Mouse (Mus musculus): ENCODE data around the gene Zbtb20. TPM values are rescaled to one million over a fixed set of nuclear protein-coding genes. Genes with fewer than 3 reads are reported as not detected.

Zbtb20 gene
- 19.0 and 21.1 TPM in 2 replicates for polyA plus RNA-seq (2012; rRNA removed)

DNA sequence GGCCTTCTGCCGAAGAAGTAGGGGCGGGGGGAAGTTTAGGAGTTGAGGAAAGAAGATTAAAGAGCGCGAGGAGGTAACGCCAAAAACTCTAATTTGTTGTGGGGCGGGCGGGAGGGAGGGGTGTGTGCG is at the start of gene Zbtb20:
Gene Zbtb20 (plus strand): TSS at position 30 of the 129 bp plus-strand sequence.
- no peak for DNase-seq (ENCODE audit: extremely low spot score in 1 of 2, low spot score in 1 of 2)

DNA sequence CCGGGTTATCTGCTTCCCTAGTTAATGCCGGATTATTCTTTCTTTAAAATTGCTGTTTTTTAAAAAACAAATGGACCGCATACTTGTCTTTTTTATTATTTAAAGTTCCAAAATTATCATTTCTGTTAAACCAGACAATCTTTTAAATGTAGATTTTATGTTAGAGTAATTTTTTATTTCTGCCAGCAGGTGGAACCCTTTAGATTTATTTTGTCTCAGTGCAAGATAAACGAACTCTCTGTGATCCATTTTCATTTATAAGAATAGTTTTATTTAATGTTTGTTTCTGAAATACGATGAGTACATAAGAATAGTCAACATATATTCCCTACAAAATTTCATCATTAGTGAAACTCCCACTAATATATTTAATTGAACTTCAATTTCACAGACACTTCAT is 39.7 kb upstream of the Zbtb20 start:
- DNase-seq (ENCODE audit: extremely low spot score in 1 of 2, low spot score in 1 of 2), result peak in 1 of 2 experiments; percentile 45

DNA sequence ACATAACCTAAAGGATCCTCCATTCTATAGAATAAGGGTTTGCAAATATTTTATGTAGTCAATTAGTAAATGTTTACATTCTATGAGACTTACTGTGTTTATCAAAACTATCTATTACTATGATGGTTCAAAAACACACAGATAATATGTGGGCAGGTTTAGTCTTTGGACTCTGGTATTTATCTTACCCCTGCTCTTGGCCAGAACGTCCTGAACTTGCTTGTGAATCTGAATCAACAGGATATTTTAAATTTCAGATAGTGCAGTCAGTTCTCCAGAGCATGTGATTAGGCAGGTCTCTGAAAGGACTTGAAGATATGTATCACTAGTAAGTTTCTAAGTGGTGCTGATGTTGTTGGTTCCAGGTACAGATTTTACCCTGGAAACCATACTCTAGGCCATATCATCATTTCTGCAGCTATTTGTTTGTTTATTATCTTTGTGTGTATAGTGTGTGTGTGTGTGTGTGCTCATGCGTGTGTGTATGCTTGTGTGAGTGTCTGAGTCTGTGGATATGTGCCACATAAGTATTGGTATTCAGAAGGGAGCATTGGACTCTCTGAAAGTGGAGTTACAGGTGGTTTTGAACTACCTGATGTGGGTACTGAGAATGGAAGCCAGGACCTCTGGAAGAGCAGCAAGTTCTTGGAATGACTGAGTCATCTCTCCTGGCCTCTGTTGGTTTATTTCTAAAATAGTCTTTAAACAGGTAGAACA is 39.1 kb upstream of the Zbtb20 start:
- DNase-seq (ENCODE audit: extremely low spot score in 1 of 2, low spot score in 1 of 2), result no peak

DNA sequence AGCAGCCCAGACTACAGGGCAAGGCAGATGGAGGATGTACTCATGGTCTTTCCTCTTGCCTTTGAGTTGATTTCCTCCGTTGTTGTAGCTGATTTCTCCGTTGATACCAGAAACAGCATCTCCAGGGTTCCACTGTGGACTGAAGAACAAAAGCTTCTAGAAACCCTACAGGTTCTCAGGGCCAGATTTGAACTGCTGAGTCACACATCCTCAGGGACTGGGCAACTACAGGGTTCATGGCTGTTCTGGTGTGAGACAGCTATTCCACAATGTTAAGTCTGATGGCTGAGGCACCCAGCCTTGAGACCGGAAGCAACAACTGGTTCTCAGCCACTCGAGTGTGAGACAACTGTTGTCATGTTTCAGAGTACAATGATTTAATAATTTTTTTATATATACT is 37.5 kb upstream of the Zbtb20 start:
- DNase-seq (ENCODE audit: extremely low spot score in 1 of 2, low spot score in 1 of 2), result no peak

DNA sequence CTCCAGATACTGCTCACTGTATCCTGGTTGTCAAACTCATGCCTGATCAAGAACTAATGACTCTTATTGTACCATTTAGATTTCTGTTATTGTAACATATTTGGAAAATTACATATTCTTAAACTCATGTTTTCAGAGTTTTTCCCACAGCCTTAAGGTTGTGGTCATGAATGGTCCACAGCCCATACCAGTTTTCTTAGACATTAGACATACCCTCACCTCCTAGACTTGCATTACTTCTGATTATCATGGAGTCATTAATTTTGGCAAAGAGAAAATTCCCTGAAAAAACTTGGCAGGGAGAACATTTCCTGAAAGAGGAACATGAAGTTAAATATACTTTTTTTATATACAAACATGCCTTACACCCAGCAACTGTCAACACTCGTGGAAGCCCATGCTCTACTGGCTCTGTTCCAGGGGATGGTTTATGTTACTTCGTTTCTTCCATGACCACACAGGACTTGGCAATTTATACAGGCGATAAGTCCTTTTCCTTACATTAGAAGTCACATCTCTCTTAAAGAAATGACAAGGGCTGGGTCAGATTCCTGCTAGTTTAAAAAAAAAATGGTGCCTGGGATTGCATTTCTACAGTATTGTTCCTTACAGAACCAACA is 18.0 kb upstream of the Zbtb20 start:
- no peak for DNase-seq (ENCODE audit: extremely low spot score in 1 of 2, low spot score in 1 of 2)

DNA sequence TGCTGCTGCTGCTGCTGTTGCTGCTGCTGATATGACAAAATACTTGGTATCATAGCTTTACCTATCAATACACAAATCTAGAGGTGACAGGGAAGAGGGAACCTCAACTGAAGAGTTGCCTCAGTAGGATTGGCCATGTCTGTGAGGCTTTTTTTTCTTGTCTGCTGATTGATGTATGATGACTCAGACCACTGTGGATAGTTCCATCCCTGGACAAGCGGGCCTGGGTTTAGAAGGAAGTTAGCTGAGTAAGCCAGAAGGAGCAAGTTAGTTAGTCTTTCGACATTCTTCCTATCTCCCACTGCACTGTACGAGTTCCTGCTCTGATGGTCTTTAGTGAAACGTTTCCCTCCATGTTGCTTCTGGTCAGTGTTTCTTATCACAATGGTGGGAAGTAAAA is 16.4 kb upstream of the Zbtb20 start:
- DNase-seq (ENCODE audit: extremely low spot score in 1 of 2, low spot score in 1 of 2), result no peak

DNA sequence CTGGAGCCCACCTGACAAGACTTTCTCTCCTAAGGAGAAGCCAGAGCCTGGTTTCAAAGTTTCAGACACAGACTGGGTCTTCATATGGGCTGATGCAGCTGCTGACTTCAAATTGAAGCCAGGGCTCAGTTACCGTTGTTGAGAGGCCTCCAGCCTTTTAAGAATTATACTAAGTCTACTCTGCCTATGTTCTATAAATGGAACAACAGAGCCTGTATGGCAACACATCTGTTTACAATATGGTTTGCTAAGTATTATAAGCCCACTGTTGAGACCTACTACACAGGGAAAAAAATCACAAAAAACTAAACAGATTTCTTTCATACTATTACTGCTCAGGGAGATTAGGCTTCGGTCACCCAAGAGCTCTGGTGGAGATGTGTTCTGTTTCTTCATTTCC is 12.4 kb upstream of the Zbtb20 start:
- DNase-seq (ENCODE audit: extremely low spot score in 1 of 2, low spot score in 1 of 2), result no peak

DNA sequence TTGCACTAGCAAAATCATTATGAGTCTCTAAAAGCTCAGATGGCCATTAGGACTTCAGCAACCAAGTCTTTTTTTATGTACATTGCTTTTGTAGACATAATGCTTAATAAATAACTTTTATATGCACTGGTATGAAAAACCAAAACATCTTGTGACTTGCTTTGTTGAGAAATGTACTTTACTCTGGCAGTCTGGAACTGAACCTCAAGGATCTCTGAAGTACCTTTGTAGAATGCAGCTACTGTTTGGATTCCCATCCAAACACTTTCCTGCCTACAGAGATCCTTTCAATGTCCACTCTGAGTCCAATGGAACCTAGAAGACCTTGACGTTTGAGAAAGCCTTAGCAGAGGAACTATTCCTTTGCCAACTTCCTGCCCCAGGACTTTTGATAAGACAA is 9.6 kb upstream of the Zbtb20 start:
- no peak for DNase-seq (ENCODE audit: extremely low spot score in 1 of 2, low spot score in 1 of 2)

DNA sequence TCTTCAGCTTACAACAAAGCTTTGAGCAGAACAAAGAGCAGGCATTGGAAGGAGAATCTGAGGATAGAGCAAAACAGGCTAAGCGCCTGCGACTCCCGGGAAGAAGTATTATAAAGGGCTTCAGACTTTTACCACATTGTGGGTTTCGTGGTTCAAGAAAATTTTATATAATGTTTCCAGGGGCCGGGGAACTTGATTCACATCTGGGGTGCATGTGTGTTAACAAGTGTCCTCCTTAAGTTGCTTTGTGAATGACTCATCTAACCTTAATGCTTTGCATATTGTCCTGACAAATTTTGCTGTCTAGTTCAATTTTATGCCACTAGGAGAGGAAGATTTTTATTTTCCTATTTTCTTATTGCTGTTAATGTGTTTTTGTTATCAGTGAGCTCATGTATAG is 3.6 kb upstream of the Zbtb20 start:
- no peak for DNase-seq (ENCODE audit: extremely low spot score in 1 of 2, low spot score in 1 of 2)

DNA sequence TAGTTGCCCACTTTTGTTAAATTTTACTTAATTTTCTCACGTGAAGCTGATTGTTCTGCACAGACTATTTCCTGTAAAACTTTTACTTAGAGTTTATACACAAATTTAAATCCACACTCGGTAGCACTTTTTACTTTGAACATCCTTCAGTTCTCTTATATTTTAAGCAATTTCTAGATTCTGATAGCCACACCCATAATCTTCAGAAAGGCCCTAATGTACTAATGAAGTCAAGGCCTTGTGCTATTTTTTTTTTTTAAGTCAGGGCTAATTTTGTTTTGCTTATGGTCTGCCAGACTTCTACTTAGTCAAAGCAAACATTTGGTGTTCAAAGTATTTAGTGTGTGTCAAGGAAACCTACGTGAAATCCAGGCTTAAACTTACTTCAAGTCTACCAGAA is 1.7 kb upstream of the Zbtb20 start:
- DNase-seq (ENCODE audit: extremely low spot score in 1 of 2, low spot score in 1 of 2), result no peak

DNA sequence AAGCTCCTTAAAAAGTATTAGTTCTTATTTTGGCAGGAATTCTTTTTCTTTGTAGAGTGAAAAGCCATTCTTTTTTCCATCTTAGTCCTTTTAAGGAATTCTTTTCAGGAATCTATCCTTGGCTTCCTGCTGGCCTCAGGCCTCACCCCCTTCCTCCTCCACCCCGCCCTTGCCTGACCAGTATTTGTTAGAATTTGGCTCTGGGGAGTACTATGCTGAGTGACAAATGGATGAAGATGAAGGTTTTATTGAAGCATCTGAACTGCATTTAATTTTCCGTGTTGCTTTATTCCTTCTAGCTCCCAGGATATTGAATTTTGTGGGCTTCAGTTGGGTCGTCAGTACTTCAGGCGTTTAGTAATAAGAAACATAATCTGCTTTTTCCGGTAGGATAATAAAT is 1.2 kb upstream of the Zbtb20 start:
- DNase-seq (ENCODE audit: extremely low spot score in 1 of 2, low spot score in 1 of 2), result no peak

DNA sequence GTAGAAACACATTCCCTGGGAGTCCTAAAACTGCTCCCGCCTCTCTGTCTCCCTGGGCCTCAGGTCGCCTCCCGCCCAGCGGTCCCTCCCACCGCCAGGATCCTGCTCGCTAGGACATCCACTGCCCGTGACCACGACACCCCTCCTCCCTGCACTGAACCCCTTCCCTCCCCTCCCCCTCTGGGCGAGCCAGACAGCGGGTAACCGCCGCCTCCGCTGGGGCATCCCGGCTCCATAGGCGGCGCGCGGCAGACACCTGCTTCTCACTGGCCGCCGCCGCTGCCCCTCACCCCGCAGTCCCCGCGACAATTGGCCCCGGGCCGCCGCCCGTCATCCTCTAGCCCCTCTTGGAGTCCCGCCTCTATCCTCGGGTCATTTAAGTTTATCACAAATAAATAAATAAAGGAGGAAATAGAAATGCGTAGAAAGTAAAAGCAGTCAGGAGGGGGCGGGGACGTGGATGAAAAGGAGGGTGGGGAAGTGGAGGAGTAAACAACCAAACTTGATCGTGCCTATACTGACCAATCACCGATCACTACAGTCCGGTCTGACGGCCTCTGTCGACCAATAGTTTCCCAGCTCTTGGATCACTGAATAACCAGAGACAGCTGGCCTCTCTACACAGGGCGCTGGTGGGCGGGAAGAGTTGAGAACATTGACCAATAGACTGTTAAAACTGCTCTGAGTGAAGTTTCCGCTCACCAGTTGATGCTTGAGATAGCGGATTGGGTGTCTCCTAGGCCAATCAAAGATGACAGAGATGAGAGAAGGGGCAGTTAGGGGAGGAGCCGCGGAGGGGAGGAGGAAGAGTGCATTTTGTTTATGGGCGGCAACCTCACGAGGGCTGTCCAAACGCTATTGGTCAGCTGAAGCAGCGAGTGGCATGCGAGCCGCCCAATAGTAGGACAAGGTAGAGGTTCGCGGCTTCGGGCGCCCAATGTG is 500 bp upstream of the Zbtb20 start:
- DNase-seq (ENCODE audit: extremely low spot score in 1 of 2, low spot score in 1 of 2), result peak; percentile 99 to 100

DNA sequence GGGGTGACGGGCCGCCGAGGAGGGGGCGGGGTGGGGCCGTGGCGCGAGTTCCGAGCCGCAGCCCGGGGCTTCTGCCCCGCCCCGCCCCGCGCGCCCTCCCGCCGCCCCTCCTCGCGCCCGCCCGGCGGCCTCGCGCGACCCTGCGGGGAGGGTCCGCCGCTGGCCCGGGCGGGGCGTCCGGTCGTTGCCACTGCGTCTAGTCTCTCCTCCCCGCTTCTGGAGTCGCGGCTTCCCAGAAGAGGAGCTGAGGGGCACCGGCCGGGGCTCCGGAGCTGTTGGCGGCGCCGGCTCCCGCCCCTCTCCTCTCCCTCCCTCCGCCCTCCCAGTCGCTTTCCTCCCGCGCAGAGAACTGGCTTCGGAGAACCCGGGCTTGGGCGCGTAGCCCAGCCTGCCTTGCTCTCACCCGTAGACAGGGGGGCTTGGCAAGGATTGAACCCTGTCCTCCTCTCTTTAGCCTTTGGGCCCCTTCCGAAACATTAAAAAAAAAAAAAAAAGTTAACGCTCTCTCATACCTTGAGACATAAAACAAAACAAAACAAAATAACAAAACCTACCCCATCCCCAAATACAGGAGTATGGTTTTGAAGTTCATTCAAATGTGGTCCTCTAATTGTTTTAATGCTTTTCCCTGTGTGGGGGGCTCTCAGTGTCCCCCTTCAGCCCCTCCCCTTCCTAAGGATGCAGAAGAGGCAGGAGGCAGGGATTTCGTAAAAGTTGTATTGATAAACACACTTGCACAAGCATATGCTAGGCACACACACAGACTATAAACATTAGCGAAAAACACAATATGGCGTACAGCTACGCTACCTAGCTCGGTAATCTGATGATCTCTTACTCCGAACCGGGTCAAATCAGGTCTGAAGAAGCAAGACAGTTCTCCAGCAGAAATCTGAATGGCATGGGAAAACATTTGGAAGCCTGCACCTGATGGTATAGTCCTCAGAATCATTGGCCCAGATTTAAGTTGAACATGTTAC is 630 bp downstream of the Zbtb20 start:
- DNase-seq (ENCODE audit: extremely low spot score in 1 of 2, low spot score in 1 of 2), result peak; percentile 19 to 43

DNA sequence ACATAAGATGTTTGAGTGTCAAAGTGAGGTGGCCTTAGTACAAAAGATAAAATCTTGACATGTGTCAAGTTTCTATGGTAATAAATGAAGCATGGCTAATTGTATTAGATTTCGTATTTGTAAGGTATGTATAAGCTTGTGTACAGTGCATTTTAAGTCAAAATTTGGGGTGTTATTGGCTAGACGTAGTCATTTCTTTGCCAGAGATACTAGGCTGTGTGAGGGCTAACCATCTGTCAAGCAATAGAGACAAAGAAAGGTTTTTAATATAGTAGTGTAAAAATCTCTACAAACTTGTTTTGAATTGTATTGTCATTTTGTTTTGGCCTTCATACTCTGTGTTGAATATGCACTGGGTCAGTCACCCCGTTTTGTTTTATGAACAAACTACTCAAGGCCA is 4.4 kb downstream of the Zbtb20 start:
- DNase-seq (ENCODE audit: extremely low spot score in 1 of 2, low spot score in 1 of 2), result no peak

DNA sequence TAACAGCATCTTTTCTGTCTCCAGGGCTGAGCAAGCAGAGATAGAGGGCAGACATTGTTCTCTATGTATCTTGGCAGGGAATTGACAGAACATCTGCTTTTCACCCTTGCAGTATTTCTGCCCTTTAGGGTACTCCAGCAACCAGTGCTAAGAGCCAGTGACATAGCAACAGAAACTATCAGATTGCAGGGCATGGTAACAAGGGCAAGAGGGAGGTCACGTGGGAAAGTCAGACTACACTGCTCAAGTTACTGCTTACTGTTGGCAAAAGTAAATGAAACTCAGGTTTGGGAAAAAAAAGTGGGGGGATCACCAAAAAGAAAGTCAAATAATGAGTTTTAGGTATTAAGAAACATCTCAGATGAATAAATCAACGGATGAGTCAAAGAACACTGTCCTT is 9.9 kb downstream of the Zbtb20 start:
- no peak for DNase-seq (ENCODE audit: extremely low spot score in 1 of 2, low spot score in 1 of 2)

DNA sequence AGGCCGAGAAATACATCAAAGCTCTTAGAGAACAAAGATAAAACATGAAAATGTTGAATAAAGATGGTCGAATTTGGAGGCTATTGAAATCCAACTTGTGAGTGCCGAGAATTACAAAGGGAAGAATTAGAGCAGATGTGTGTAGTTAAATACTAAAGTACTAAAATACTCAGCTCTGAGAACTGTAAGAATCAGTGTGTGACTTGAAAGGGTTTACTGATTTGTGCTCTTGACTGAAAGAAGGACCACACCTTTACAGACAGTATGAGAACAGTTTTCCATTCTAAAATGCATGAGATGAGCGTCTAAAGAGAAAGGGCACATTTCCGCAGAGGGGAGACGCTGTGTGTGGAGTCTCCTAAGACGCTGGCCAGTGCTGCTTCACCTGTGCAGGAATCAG is 10.3 kb downstream of the Zbtb20 start:
- no peak for DNase-seq (ENCODE audit: extremely low spot score in 1 of 2, low spot score in 1 of 2)

DNA sequence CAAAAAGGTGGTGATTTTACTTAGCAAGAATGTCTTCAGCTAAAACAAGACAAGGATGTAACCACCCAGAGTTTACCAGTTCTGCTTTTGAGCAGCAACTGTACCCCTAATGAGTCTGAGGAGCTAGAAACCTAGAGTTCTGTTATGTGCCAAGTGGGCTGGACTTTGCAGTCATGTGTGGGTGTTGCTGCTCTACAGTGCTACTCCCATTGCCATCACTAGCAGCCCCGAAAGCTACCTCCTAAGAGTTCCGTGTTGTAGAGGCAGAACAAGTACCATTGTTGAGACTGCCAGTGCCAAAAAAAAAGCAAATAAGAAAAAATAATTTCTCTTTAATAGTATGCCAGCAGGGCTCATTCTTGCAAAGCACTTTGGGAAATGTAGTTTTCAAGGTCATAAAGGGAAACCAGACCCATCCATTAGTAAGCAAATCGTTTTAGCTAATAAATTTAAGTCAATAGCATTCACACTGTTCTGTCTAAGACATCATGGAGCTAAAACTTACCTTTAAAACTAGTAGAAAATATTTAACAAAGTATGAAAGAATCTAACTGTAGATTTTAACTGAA is 21.5 kb downstream of the Zbtb20 start:
- DNase-seq (ENCODE audit: extremely low spot score in 1 of 2, low spot score in 1 of 2), result no peak

DNA sequence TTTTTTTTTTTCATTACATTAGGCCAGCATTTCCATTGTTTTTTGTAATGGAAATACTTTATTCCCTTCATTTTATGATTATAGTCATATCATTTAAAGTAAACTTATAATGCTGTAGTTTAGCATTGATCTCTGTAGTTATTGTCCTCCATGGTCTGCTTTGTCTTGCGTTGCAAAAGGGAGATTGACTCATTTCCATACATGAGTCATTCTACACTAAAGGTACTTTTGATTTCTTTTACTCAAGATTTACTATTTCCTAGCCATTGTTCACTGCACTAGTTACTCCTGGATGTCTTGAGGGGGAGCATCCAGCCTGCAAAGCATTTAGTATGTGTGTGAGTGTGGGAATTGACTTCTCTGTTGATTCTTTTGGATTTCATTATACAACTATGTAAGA is 24.6 kb downstream of the Zbtb20 start:
- DNase-seq (ENCODE audit: extremely low spot score in 1 of 2, low spot score in 1 of 2), result no peak

DNA sequence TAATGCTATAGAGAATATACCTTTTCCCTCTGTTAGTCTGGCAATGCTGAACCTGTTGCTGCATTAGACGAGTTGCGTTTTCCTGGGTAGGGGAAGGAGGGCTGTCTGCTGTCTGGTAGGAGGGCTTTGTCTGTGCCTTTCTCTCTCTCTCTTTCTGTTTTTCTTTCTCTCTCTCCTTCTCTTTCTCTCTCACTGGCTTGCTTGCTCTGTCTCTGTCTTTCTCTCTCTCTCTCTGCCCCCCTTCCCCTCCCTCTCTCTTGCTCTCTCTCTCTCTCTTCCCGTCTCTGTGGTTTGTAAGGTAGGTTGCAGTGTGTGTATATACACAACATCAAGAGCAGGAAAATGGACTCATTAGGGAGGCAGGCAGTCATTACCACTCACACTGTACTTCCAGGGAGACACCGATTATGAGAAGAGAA is 31.6 kb downstream of the Zbtb20 start:
- no peak for DNase-seq (ENCODE audit: extremely low spot score in 1 of 2, low spot score in 1 of 2)

DNA sequence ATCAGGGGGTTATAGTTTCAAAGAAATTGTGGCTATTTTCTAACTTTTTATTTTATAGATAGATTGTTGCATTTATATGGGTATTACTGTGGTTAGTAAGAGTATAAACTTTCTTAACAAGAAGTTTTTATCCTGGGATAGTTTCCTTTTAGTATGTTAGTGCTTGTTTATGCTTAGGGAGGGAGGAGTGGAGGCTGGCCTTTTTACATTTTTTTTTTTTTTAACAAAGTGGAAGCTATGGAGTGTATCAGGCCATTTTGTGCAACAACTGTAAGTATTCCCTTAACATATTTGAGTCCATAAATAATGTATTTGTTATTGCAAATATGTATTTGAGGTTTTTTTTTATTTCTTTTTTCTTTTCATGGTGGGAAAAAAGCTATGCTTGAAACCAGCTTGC is 32.7 kb downstream of the Zbtb20 start:
- no peak for DNase-seq (ENCODE audit: extremely low spot score in 1 of 2, low spot score in 1 of 2)
